Mouse (Mus musculus) hindbrain, embryonic 14.5 days (tissue): ENCODE measurements around the gene Eif3k. TPM values are rescaled to one million over a fixed set of nuclear protein-coding genes. Genes with fewer than 3 reads are reported as not detected.

Experiments
- ATAC-seq: fragments of 200-750 bp; cut with Nextera tagmentation; 2 replicates; pipeline ENCODE4 v1.8.0; 2017; ENCODE audit warnings: moderate number of reproducible peaks, mild to moderate bottlenecking, moderate TSS enrichment, moderate library complexity; ENCODE audit not compliant: low FRiP score
- DNase-seq: peaks from one replicate; pipeline ENCODE4 v3.0.0-alpha.2; 2015; ENCODE audit warnings: low spot score
- H3K27ac ChIP-seq: fragments of 300-500 bp; sonication (generic); 2 replicates; pipeline ENCODE4 v1.5.1; 2014; ENCODE audit warnings: mild to moderate bottlenecking, moderate library complexity
- H3K27me3 ChIP-seq: fragments of 300-500 bp; sonication (generic); 2 replicates; pipeline ENCODE4 v1.6.1; 2014; ENCODE audit warnings: mild to moderate bottlenecking, low read length, mixed read lengths; ENCODE audit not compliant: control insufficient read depth, insufficient read depth
- H3K36me3 ChIP-seq: fragments of 300-500 bp; sonication (generic); replicated peaks from 2 replicates; pipeline ENCODE4 v1.6.1; 2014; ENCODE audit not compliant: control insufficient read depth, insufficient read depth
- H3K4me1 ChIP-seq: fragments of 300-500 bp; sonication (generic); replicated peaks from 2 replicates; pipeline ENCODE4 v1.6.1; 2014; ENCODE audit warnings: antibody characterized with exemption, low read length, mixed read lengths; ENCODE audit not compliant: control insufficient read depth, insufficient read depth
- H3K4me2 ChIP-seq: fragments of 300-500 bp; sonication (generic); replicated peaks from 2 replicates; pipeline ENCODE4 v1.6.1; 2014; ENCODE audit warnings: mild to moderate bottlenecking, moderate library complexity
- H3K4me3 ChIP-seq: fragments of 300-500 bp; sonication (generic); replicated peaks from 2 replicates; pipeline ENCODE4 v1.5.1; 2014; ENCODE audit warnings: mild to moderate bottlenecking, low read length
- H3K9ac ChIP-seq: fragments of 300-500 bp; sonication (generic); 2 replicates; pipeline ENCODE4 v1.6.1; 2014
- H3K9me3 ChIP-seq: fragments of 300-500 bp; sonication (generic); 2 replicates; pipeline ENCODE4 v1.6.1; 2016; ENCODE audit warnings: low read length; ENCODE audit not compliant: control insufficient read depth
- WGBS: fragments of 180-500 bp; shearing (Covaris S2); extraction: QIAGEN DNeasy Blood & Tissue Kit; methylation state at CpG from one replicate; pipeline ENCODE4 v1.1.7; 2014; 5-methylcytosine and 5-hydroxymethylcytosine counted together
- polyA plus RNA-seq: library from polyadenylated mRNA; unstranded; fragments of >200 nt; fragmentation: Nextera tagmentation; extraction: Ambion mirVana; gene quantifications from 2 replicates; pipeline ENCODE4 v1.2.1, GENCODE M21; 2014

The Eif3k gene
- 291 and 321 TPM in 2 replicates for polyA plus RNA-seq

DNA sequence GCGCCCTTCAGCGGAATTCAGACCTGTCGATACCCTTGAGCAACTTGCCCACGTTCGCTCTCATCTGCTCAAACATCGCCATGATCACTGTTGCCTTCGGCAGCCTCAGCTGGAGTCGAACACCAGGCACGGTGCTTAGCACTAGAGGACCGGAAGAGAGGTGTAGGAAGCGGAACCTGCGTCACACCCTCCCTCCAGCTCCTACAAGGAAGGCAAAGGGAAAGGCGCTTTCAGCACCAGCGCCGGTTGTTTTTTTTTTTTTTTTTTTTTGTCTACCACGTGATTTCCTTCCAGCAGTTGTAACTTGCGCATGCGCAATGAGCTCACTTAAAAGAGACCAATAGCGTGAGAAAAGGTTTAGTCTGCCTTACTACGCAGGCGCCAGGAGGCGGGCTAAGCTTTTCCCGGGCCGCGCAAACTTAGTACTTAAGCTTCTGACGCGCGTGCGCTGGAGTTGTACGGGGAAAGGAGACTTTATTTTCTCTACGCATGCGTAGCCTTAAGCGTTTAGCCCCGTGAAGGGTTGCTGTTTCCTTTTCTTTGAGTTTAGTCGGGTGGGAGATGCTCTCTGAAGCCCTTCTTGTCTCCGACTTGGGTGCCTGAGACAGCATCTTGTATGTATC is at the start of gene Eif3k, which contains the start of gene Map4k1:
Eif3k (minus strand) TSS at position 214 of the 623 bp plus-strand sequence.
Map4k1 (plus strand) TSS at position 400 of the 623 bp plus-strand sequence.
- Histone ChIP-seq H3K27me3 (no peaks in the 10 kb centered on the region), H3K4me3 (peak within 1 kb of the TSS; percentile 80), H3K27ac (peak within 1 kb of the TSS; percentile 72), H3K36me3 (peaks cover 28% of the 10 kb centered on the region), H3K4me2 (peak within 1 kb of the TSS; percentile 96), H3K4me1 (peaks cover 18% of the 10 kb centered on the region), H3K9ac (peak within 1 kb of the TSS; percentile 81), H3K9me3 (no peaks in the 10 kb centered on the region)
- peak; percentile 97 for ATAC-seq
- DNase-seq, result peak; percentile 100
- WGBS, result under 1% methylated on average over 36 of the region's 36 CpGs

DNA sequence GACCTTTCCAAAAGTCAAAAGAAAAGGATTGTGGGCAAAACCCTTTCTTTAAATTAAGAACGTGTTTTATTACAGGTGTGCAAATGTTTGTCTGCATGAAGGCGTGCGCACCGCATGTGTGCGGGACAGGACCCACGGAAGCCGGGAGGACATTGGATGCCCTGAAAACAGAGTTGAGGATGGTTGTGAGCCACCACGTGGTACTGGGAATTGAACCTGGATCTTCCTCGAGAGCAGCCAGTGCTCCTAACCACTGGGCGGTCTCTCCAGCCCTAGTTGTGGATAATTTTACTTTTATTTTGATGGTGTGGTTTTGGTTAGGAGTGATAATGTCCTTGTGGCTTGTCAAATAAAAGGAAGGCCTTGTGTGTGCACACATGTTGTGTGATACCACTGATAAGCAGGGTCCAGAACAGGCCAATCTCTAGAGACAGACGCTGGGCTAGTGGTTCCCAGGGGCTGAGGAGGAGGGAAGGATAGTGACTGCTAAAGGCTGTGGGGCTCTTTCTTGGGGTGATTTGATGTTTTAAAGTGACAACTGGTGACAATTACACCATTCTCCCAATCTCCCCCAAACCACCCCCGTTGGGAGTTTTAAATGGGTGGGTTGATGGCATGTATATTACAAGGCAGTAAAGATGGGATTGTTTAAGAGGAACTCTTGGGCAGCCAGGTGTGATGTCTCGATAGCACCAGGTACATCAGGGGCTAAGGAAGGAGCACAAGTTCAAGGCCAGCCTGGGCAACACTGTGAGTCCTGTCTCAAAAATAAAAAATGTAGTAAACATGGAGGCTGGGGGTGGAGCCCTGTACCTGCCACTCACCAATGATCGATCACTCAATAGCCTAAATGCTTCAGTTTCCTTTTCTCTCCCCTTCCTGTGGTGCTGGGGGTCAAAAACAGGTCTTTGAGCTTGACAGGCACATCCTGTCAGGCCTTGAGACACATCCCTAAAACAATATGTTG is 48.3 kb upstream of the Eif3k start:
- ATAC-seq, result no peak
- no peak for DNase-seq
- Histone ChIP-seq H3K36me3 (no peaks in the 10 kb centered on the region), H3K4me3 (no peak overlapping the region), H3K9me3 (no peaks in the 10 kb centered on the region), H3K4me2 (no peak overlapping the region), H3K9ac (no peak overlapping the region), H3K27me3 (no peaks in the 10 kb centered on the region), H3K4me1 (no peaks in the 10 kb centered on the region), H3K27ac (no peak overlapping the region)
- 92% methylated on average over 14 of the region's 14 CpGs for WGBS

DNA sequence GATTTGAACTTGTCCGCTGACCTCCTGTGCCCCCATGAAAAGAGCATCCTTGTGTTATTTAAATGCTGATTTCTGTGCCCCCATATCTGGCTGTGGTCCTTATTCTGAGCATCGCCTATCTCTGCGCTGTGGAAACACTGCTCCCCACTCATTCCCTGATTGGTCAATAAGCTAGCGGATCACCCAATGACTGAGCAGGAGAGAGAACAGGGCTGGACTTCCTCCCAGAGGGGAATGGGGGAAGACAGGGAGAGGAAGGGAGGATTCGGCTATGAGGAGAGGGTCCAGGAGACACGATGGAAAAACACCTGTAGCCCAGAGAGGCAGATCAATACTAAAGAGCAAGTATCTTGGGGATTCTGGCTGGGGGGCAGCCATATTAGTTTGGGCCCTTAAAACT is 47.1 kb upstream of the Eif3k start:
- WGBS, result 85% methylated on average over 6 of the region's 6 CpGs
- no peak for DNase-seq
- no peak for ATAC-seq
- Histone ChIP-seq H3K4me1 (no peaks in the 10 kb centered on the region), H3K27ac (no peak overlapping the region), H3K4me3 (no peak overlapping the region), H3K27me3 (no peaks in the 10 kb centered on the region), H3K36me3 (no peaks in the 10 kb centered on the region), H3K9ac (no peak overlapping the region), H3K4me2 (no peak overlapping the region), H3K9me3 (no peaks in the 10 kb centered on the region)

DNA sequence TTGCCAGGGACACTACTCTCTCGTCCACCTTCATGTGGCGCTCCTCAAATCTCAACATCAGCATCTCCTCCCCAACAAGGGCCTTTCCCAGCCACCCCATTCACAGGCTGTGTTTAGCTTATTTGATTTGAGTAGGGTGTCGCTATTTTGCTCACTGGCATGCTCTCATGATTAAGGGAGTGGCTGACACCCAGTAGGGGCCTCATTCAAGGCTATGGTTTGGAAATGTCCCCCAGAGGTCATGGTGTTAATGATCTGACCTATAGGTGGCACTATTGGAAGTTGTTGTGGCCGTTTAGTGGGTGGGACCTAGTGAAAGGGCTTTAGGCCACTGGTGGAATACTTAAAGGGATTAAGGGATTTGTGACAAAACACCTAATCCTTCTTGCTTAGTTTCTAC is 45.1 kb upstream of the Eif3k start:
- no peak for ATAC-seq

DNA sequence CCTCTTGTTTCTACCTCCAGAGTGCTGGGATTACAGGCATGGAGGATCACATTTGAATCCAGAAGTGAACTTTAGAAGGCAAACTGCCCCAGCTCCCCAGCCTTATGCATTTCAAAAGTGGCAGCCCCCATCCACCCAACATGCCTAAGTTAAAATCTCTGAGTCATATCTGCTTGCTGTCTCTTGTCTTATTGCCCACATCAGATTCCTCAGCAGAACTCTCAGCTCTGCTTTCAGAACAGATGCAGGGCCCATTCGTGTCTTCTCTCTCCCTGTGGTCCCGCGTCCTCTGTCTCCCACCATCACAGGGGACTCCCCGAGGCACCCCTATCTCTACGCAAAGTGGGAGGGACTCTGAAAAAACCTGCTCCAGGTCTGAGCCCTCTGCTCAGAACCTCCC is 44.5 kb upstream of the Eif3k start:
- Histone ChIP-seq H3K9me3 (no peaks in the 10 kb centered on the region), H3K9ac (no peak overlapping the region), H3K36me3 (no peaks in the 10 kb centered on the region), H3K4me1 (no peaks in the 10 kb centered on the region), H3K27ac (no peak overlapping the region), H3K4me3 (no peak overlapping the region), H3K4me2 (no peak overlapping the region), H3K27me3 (peaks cover 3% of the 10 kb centered on the region; the same call in 1 of the 2 replicates)
- no peak for DNase-seq
- no peak for ATAC-seq
- WGBS, result 92% methylated on average over 5 of the region's 5 CpGs

More for the DNA sequence above, 45.1 kb upstream of the Eif3k start:
- DNase-seq, result no peak
- H3K27ac ChIP-seq, result no peak overlapping the region
- H3K27me3 ChIP-seq, result no peaks in the 10 kb centered on the region
- no peaks in the 10 kb centered on the region for H3K4me1 ChIP-seq
- no peak overlapping the region for H3K4me3 ChIP-seq
- WGBS, result 81% methylated on average over 4 of the region's 4 CpGs
- H3K36me3 ChIP-seq, result no peaks in the 10 kb centered on the region
- no peaks in the 10 kb centered on the region for H3K9me3 ChIP-seq
- no peak overlapping the region for H3K4me2 ChIP-seq
- H3K9ac ChIP-seq, result no peak overlapping the region

DNA sequence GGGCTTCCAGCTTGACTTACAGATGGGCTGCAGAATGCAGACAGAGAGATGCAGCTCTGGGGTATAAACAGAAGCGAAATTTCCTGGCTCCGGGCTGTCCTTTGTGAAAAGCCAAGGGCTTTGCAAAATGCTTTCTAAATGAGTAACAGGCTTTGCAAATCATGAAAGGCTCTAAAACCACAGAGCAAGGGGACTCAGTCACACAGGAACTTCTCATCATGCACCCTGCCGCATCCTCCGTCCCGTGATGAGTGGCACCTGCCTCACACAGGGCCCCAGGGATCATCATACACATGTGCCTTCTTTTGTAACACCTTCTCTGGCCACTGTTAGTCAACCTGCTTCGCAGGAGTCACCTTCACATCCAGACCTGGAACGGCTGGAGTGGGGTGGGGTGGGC is 43.9 kb upstream of the Eif3k start:
- Histone ChIP-seq H3K27me3 (peaks cover 9% of the 10 kb centered on the region; the same call in 1 of the 2 replicates), H3K9ac (no peak overlapping the region), H3K9me3 (no peaks in the 10 kb centered on the region), H3K4me2 (no peak overlapping the region), H3K27ac (no peak overlapping the region), H3K4me1 (no peaks in the 10 kb centered on the region), H3K4me3 (no peak overlapping the region), H3K36me3 (no peaks in the 10 kb centered on the region)
- WGBS, result 89% methylated on average over 7 of the region's 7 CpGs
- DNase-seq, result no peak
- no peak for ATAC-seq

DNA sequence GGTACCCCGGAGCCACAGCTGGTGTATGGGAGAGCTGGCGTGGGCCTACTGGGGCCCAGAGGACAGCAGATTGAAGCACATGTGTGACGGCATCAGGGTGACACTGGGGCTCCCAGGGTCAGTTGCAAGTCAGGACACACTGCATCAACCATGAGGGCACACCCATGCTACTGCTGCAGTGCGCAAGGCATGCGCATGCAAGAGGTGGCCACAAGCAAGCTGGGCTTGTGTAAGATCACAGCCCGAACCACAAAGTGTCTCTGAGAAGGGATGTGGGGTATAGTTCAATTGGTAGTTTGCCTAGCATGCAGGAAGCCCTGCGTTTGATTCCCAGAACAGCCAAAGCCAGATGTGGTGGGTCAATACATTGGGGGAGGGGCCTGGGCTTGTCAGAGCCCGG is 41.9 kb upstream of the Eif3k start:
- DNase-seq (no peak), ATAC-seq (no peak)
- Histone ChIP-seq H3K4me2 (no peak overlapping the region), H3K9me3 (no peaks in the 10 kb centered on the region), H3K27me3 (peaks cover 30% of the 10 kb centered on the region), H3K4me3 (no peak overlapping the region), H3K36me3 (no peaks in the 10 kb centered on the region), H3K9ac (no peak overlapping the region), H3K27ac (no peak overlapping the region), H3K4me1 (0 out of 2 replicates have a peak, but pooled peaks cover 6% of the 10 kb centered on the region)
- WGBS, result 92% methylated on average over 8 of the region's 8 CpGs

DNA sequence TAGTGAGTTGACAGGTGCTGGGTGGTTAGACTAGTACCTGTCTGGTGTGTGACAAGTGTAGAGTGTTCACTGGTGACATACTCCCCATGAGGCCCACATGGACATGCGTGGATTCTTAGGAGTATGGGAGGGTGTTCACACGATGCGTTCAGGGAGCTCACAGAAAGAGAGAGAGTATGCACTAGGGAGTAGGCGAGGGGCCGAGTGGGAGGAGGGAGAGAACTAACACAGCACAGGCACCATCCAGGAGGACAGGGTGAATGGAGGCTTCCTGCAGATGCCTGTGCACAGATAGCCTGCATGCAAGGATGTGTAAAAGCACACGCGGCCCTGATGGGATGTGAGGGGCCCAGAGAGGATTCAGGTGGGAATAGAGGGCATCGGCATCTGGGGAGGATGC is 40.8 kb upstream of the Eif3k start:
- no peak for DNase-seq
- ATAC-seq, result no peak
- no peak overlapping the region for H3K4me2 ChIP-seq
- H3K9me3 ChIP-seq, result no peaks in the 10 kb centered on the region
- 88% methylated on average over 8 of the region's 8 CpGs for WGBS
- H3K4me3 ChIP-seq, result no peak overlapping the region
- H3K36me3 ChIP-seq, result no peaks in the 10 kb centered on the region
- peaks cover 40% of the 10 kb centered on the region for H3K27me3 ChIP-seq
- H3K4me1 ChIP-seq, result 0 out of 2 replicates have a peak, but pooled peaks cover 6% of the 10 kb centered on the region
- H3K9ac ChIP-seq, result no peak overlapping the region
- no peak overlapping the region for H3K27ac ChIP-seq
